Mouse (Mus musculus): ENCODE measurements around the gene Mdga1.

Mdga1 gene

GRCm38 (mm10) chr17:29844949-29845348, 124.9 kb downstream of the Mdga1 start:
- ATAC-seq (ENCODE audit: low TSS enrichment) = no peak

GRCm38 (mm10) chr17:29843419-29844162, 126.3 kb downstream of the Mdga1 start:
- no peak for ATAC-seq (ENCODE audit: low TSS enrichment)

- no peak for ATAC-seq (ENCODE audit: low TSS enrichment)
Measured at GRCm38 (mm10) chr17:29841781-29842690, 127.9 kb downstream of the Mdga1 start.

- no peak for ATAC-seq (ENCODE audit: low TSS enrichment)
Measured at GRCm38 (mm10) chr17:29838029-29838428, 131.9 kb downstream of the Mdga1 start.

GRCm38 (mm10) chr17:29837441-29837840, 132.4 kb downstream of the Mdga1 start:
- ATAC-seq (ENCODE audit: low TSS enrichment) = no peak

GRCm38 (mm10) chr17:29834768-29835167, 135.1 kb downstream of the Mdga1 start:
- ATAC-seq (ENCODE audit: low TSS enrichment) = no peak

GRCm38 (mm10) chr17:29834333-29834732, 135.6 kb downstream of the Mdga1 start:
- ATAC-seq (ENCODE audit: low TSS enrichment) = no peak

GRCm38 (mm10) chr17:29831696-29832095, 138.2 kb downstream of the Mdga1 start:
- ATAC-seq (ENCODE audit: low TSS enrichment) = no peak

GRCm38 (mm10) chr17:29829136-29829535, 140.8 kb downstream of the Mdga1 start:
- ATAC-seq (ENCODE audit: low TSS enrichment) = no peak

GRCm38 (mm10) chr17:29827602-29828001, 142.3 kb downstream of the Mdga1 start:
- no peak for ATAC-seq (ENCODE audit: low TSS enrichment)

- ATAC-seq (ENCODE audit: low TSS enrichment) = no peak
Measured at GRCm38 (mm10) chr17:29824512-29825120, 145.3 kb downstream of the Mdga1 start.

- peak; percentile 84 for ATAC-seq (ENCODE audit: low TSS enrichment)
Measured at GRCm38 (mm10) chr17:29824208-29824509, 145.7 kb downstream of the Mdga1 start.

GRCm38 (mm10) chr17:29823439-29824207, 146.3 kb downstream of the Mdga1 start:
- ATAC-seq (ENCODE audit: low TSS enrichment) = peak; percentile 47; the same call in 1 of the 2 replicates

GRCm38 (mm10) chr17:29819608-29820007, 150.3 kb downstream of the Mdga1 start:
- ATAC-seq (ENCODE audit: low TSS enrichment) = no peak

GRCm38 (mm10) chr17:29818989-29819388, 150.9 kb downstream of the Mdga1 start:
- peak; percentile 55; the same call in 1 of the 2 replicates for ATAC-seq (ENCODE audit: low TSS enrichment)

- no peak for ATAC-seq (ENCODE audit: low TSS enrichment)
Measured at GRCm38 (mm10) chr17:29818264-29818945, 151.5 kb downstream of the Mdga1 start.

- ATAC-seq (ENCODE audit: low TSS enrichment) = no peak
Measured at GRCm38 (mm10) chr17:29814758-29815157, 155.1 kb downstream of the Mdga1 start.

GRCm38 (mm10) chr17:29813328-29813727, 156.6 kb downstream of the Mdga1 start:
- ATAC-seq (ENCODE audit: low TSS enrichment) = no peak

GRCm38 (mm10) chr17:29803545-29803944, 166.3 kb downstream of the Mdga1 start:
- ATAC-seq (ENCODE audit: low TSS enrichment) = no peak

GRCm38 (mm10) chr17:29801358-29801757, 168.5 kb downstream of the Mdga1 start:
- ATAC-seq (ENCODE audit: low TSS enrichment) = no peak

- ATAC-seq (ENCODE audit: low TSS enrichment) = no peak
Measured at GRCm38 (mm10) chr17:29800096-29800455, 169.8 kb downstream of the Mdga1 start.

Measured in frontal cortex, adult (tissue).